Mouse (Mus musculus) ES-E14 (cell line): ENCODE data around the gene Fbln1.

Source experiments
- CHD2 ChIP-seq: IDR thresholded peaks from 2 replicates; pipeline ENCODE4 v1.6.1; 2014; ENCODE audit warnings: mild to moderate bottlenecking, low read depth, low read length, inconsistent platforms
- ZC3H11A ChIP-seq: IDR thresholded peaks from 2 replicates; pipeline ENCODE4 v1.6.1; 2012; ENCODE audit warnings: low read depth, mild to moderate bottlenecking, inconsistent platforms, low read length, borderline replicate concordance

- TF ChIP-seq ZC3H11A (no peak), CHD2 (no peak)
Measured at GRCm38 (mm10) chr15:85246016-85246415, 40.3 kb downstream of the Fbln1 start.
